Mouse (Mus musculus) neural tube, embryonic 12.5 days (tissue): Measurements from ENCODE around the gene Nsun7. TPM values are rescaled to one million over a fixed set of nuclear protein-coding genes. Genes with fewer than 3 reads are reported as not detected.

Experiments
- ATAC-seq: fragments of 200-750 bp; cut with Nextera tagmentation; 2 replicates; pipeline ENCODE4 v1.8.0; 2017; ENCODE audit warnings: low read depth, mild to moderate bottlenecking, moderate TSS enrichment, moderate library complexity; ENCODE audit not compliant: low FRiP score
- H3K27ac ChIP-seq: fragments of 300-500 bp; sonication (generic); 2 replicates; pipeline ENCODE4 v1.5.1; 2016
- H3K27me3 ChIP-seq: fragments of 300-500 bp; sonication (generic); replicated peaks from 2 replicates; pipeline ENCODE4 v1.6.1; 2016; ENCODE audit warnings: mild to moderate bottlenecking
- H3K36me3 ChIP-seq: fragments of 300-500 bp; sonication (generic); 2 replicates; pipeline ENCODE4 v1.6.1; 2016; ENCODE audit warnings: mild to moderate bottlenecking
- H3K4me1 ChIP-seq: fragments of 300-500 bp; sonication (generic); 2 replicates; pipeline ENCODE4 v1.6.1; 2016
- H3K4me2 ChIP-seq: fragments of 300-500 bp; sonication (generic); replicated peaks from 2 replicates; pipeline ENCODE4 v1.6.1; 2016; ENCODE audit warnings: mild to moderate bottlenecking
- H3K4me3 ChIP-seq: fragments of 300-500 bp; sonication (generic); 2 replicates; pipeline ENCODE4 v1.5.1; 2016
- H3K9ac ChIP-seq: fragments of 300-500 bp; sonication (generic); 2 replicates; pipeline ENCODE4 v1.6.1; 2016; ENCODE audit warnings: mild to moderate bottlenecking
- H3K9me3 ChIP-seq: fragments of 300-500 bp; sonication (generic); 2 replicates; pipeline ENCODE4 v1.6.1; 2016; ENCODE audit warnings: mild to moderate bottlenecking
- WGBS: fragments of 180-500 bp; shearing (Covaris S2); methylation state at CpG from one replicate; pipeline ENCODE4 v1.1.7; 2016; 5-methylcytosine and 5-hydroxymethylcytosine counted together
- polyA plus RNA-seq: library from polyadenylated mRNA; unstranded; fragments of >200 nt; fragmentation: Nextera tagmentation; extraction: Ambion mirVana; gene quantifications from 2 replicates; pipeline ENCODE4 v1.2.1, GENCODE M21; 2016

The Nsun7 gene
- polyA plus RNA-seq, 1 experiment from 2014 or later: 1.0 TPM

DNA sequence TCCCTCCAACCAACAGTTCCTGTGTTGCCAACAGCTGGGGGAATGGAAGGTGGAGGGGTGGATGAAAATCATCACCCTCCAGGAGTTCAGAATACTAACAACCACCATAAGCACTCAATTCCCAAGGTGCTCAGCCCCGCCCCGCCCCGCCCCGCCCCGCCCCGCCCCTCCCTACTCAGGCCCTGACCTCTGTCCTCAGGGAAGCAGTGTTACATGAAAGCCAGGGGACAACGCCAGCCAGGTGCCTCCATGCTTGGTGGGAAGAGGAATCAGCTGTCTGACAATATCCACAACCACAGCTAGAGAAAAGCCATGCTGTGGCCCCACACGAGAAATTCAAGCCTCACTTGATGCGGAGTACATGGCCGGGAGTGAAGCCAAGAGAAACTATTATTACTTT lies 82.2 kb downstream of the Nsun7 start:
- no peaks in the 10 kb centered on the region for H3K9me3 ChIP-seq
- no peak overlapping the region for H3K4me2 ChIP-seq
- H3K9ac ChIP-seq: no peak overlapping the region
- H3K36me3 ChIP-seq: no peaks in the 10 kb centered on the region
- WGBS: 27% methylated on average over 10 of the region's 10 CpGs
- no peak overlapping the region for H3K27ac ChIP-seq
- H3K27me3 ChIP-seq: no peaks in the 10 kb centered on the region
- no peak for ATAC-seq
- peaks cover 40% of the 10 kb centered on the region for H3K4me1 ChIP-seq
- no peak overlapping the region for H3K4me3 ChIP-seq

- H3K36me3 ChIP-seq: no peaks in the 10 kb centered on the region
- H3K4me2 ChIP-seq: no peak overlapping the region
- H3K27me3 ChIP-seq: no peaks in the 10 kb centered on the region
- no peak for ATAC-seq
- 71% methylated on average over 9 of the region's 9 CpGs for WGBS
- H3K9me3 ChIP-seq: no peaks in the 10 kb centered on the region
- no peak overlapping the region for H3K27ac ChIP-seq
- H3K9ac ChIP-seq: no peak overlapping the region
- H3K4me3 ChIP-seq: no peak overlapping the region
- peaks cover 36% of the 10 kb centered on the region for H3K4me1 ChIP-seq
Observed at GRCm38 (mm10) chr5:66342285-66342684, 82.6 kb downstream of the Nsun7 start.

DNA sequence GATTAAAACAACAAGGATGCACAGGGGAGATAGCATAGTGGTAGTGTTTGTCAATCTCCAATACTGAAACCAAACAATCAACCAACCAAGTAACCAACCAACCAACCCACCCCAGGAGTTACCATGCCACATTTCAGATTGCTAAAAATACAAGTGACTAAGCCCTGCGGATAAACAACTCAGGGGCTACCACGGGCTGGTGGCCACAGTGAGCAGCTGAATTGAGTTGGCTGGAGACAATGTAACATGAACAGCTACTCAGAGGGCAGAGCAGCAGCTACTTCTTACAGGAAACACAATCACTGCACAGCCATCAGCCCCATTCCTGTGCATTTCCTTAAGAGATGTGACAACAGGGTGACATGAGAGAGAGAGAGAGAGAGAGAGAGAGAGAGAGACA lies 84.5 kb downstream of the Nsun7 start:
- Histone ChIP-seq H3K36me3 (no peaks in the 10 kb centered on the region), H3K27me3 (no peaks in the 10 kb centered on the region), H3K27ac (no peak overlapping the region), H3K4me1 (peaks cover 27% of the 10 kb centered on the region), H3K4me3 (no peak overlapping the region), H3K4me2 (no peak overlapping the region), H3K9ac (no peak overlapping the region), H3K9me3 (no peaks in the 10 kb centered on the region)
- WGBS: 85% methylated on average over 2 of the region's 2 CpGs
- no peak for ATAC-seq

- Histone ChIP-seq H3K27me3 (no peaks in the 10 kb centered on the region), H3K9me3 (no peaks in the 10 kb centered on the region), H3K4me2 (no peak overlapping the region), H3K36me3 (no peaks in the 10 kb centered on the region), H3K4me1 (peaks cover 30% of the 10 kb centered on the region), H3K4me3 (no peak overlapping the region), H3K27ac (no peak overlapping the region), H3K9ac (no peak overlapping the region)
- WGBS: 54% methylated on average over 3 of the region's 3 CpGs
- no peak for ATAC-seq
Observed at GRCm38 (mm10) chr5:66345140-66345539, 85.4 kb downstream of the Nsun7 start.

DNA sequence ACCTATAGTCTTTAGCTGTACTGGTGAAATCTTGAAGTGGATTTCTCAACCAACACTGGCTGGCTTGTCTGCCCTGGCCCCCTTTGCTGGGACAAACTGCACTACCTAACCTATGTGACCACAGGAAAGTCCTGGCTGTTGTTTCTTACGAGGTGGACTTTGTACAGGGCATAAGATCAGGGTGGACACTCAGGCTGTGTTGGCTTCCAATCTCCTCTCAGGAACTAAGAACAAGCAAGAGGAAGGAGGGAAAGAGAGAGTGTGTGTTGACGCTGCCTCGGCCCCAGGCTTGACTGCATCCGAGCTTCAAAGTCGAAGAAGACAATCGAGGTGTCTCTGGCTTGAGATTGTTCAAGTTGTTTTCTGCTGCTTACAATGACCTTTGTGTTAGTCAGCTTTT lies 87.1 kb downstream of the Nsun7 start:
- Histone ChIP-seq H3K4me1 (peaks cover 17% of the 10 kb centered on the region), H3K4me2 (no peak overlapping the region), H3K27ac (no peak overlapping the region), H3K9me3 (no peaks in the 10 kb centered on the region), H3K36me3 (no peaks in the 10 kb centered on the region), H3K9ac (no peak overlapping the region), H3K4me3 (no peak overlapping the region), H3K27me3 (no peaks in the 10 kb centered on the region)
- 93% methylated on average over 6 of the region's 6 CpGs for WGBS
- no peak for ATAC-seq

Other genes starting within 250 kb of the Nsun7 start
- 1.3 and 1.4 TPM in 2 replicates for gene Rbm47, start 86.8 kb upstream of the Nsun7 start, polyA plus RNA-seq